Mouse (Mus musculus) layer of hippocampus, adult 2 months (tissue): ENCODE measurements around the gene Hepacam2. TPM values are rescaled to one million over a fixed set of nuclear protein-coding genes. Genes with fewer than 3 reads are reported as not detected.
"Not testable (repeated sequence)": the region's sequence is repeated elsewhere in the genome, so short reads cannot be mapped to it uniquely, and the experiment has no call there.

Experiments
- DNase-seq, 2 experiments: peaks; one replicate each; pipeline ENCODE4 v3.0.0; 2022; ENCODE audit warnings: low spot score in 2 of 2
- H3K27ac ChIP-seq: fragments of 200-600 bp; 2 replicates; pipeline ENCODE4 v1.8.1; 2022
- H3K4me3 ChIP-seq: fragments of 200-600 bp; 2 replicates; pipeline ENCODE4 v1.8.1; 2022; ENCODE audit warnings: mild to moderate bottlenecking
- CTCF ChIP-seq: fragments of 200-600 bp; conservative IDR thresholded peaks from 2 replicates; pipeline ENCODE4 v1.8.1; 2022; ENCODE audit warnings: antibody characterized with exemption, mild to moderate bottlenecking, moderate library complexity
- long read RNA-seq, 2 experiments: library from polyadenylated mRNA; stranded (forward); transcript quantifications; one replicate each; pipeline ENCODE4 v2.0.0; 2021; ENCODE audit warnings: borderline mapping rate in 2 of 2
- total RNA-seq, 2 experiments: library from RNA; stranded (reverse); gene quantifications; 2 replicates each; pipeline ENCODE4 v1.2.3; 2021

The Hepacam2 gene
- under 1 TPM; 0.31 to 0.44 TPM for total RNA-seq
- long read RNA-seq, experiment 1: 0 reads
- long read RNA-seq, experiment 2, partial matches to known transcripts: 0 of 1 reads
- long read RNA-seq, experiment 2, other reads (novel, unspliced or antisense): 1 of 1 reads

GRCm38 (mm10) chr6:3498162-3498848, at the start of gene Hepacam2, which contains the start of gene Vps50:
Hepacam2 (minus strand) TSS chr6:3498298.
Vps50 (plus strand) TSS chr6:3498382.
- DNase-seq: peak; percentile 89 to 96
- peak within 1 kb of the TSS; percentile 79 for H3K27ac ChIP-seq
- peak within 1 kb of the TSS; percentile 81 for H3K4me3 ChIP-seq
- TF ChIP-seq CTCF: no peak; the same call in none of the 2 replicates

- DNase-seq: no peak
- no peak for TF ChIP-seq CTCF
- H3K27ac ChIP-seq: no peak overlapping the region
- H3K4me3 ChIP-seq: no peak overlapping the region
Measured at GRCm38 (mm10) chr6:3544970-3545369, 46.9 kb upstream of the Hepacam2 start.

GRCm38 (mm10) chr6:3543862-3544261, 45.8 kb upstream of the Hepacam2 start:
- TF ChIP-seq CTCF: no peak
- Histone ChIP-seq H3K27ac (no peak overlapping the region), H3K4me3 (no peak overlapping the region)
- DNase-seq: no peak

- no peak for TF ChIP-seq CTCF
- Histone ChIP-seq H3K4me3 (no peak overlapping the region), H3K27ac (no peak overlapping the region)
- DNase-seq: no peak
Measured at GRCm38 (mm10) chr6:3539470-3539869, 41.4 kb upstream of the Hepacam2 start.

GRCm38 (mm10) chr6:3536048-3536447, 38.0 kb upstream of the Hepacam2 start:
- no peak overlapping the region for H3K4me3 ChIP-seq
- TF ChIP-seq CTCF: no peak

GRCm38 (mm10) chr6:3531445-3531844, 33.3 kb upstream of the Hepacam2 start:
- TF ChIP-seq CTCF: no peak
- no peak for DNase-seq
- Histone ChIP-seq H3K27ac (no peak overlapping the region), H3K4me3 (no peak overlapping the region)

More at GRCm38 (mm10) chr6:3536048-3536447, 38.0 kb upstream of the Hepacam2 start:
- H3K27ac ChIP-seq: no peak overlapping the region
- DNase-seq: no peak

GRCm38 (mm10) chr6:3528198-3528597, 30.1 kb upstream of the Hepacam2 start:
- DNase-seq: no peak
- H3K27ac ChIP-seq: no peak overlapping the region
- H3K4me3 ChIP-seq: no peak overlapping the region
- no peak for TF ChIP-seq CTCF

- DNase-seq: no peak
- no peak for TF ChIP-seq CTCF
- H3K27ac ChIP-seq: peak overlapping the region; percentile 79
- no peak overlapping the region for H3K4me3 ChIP-seq
Measured at GRCm38 (mm10) chr6:3512611-3513010, 14.5 kb upstream of the Hepacam2 start.

GRCm38 (mm10) chr6:3511612-3512011, 13.5 kb upstream of the Hepacam2 start:
- H3K27ac ChIP-seq: peak overlapping the region; percentile 79
- peak overlapping the region; percentile 30 for H3K4me3 ChIP-seq
- no peak for TF ChIP-seq CTCF
- DNase-seq: no peak

- no peak for TF ChIP-seq CTCF
- Histone ChIP-seq H3K27ac (peak overlapping the region; percentile 79), H3K4me3 (peak overlapping the region; percentile 30)
- no peak for DNase-seq
Measured at GRCm38 (mm10) chr6:3511116-3511515, 13.0 kb upstream of the Hepacam2 start.

- TF ChIP-seq CTCF: peak; percentile 91
- Histone ChIP-seq H3K4me3 (peak overlapping the region; percentile 31; the same call in 1 of the 2 replicates), H3K27ac (peak overlapping the region; percentile 39)
- peak in 1 of 2 experiments; percentile 44 for DNase-seq
Measured at GRCm38 (mm10) chr6:3509782-3510181, 11.7 kb upstream of the Hepacam2 start.

- H3K27ac ChIP-seq, DNase-seq, H3K4me3 ChIP-seq: not testable (repeated sequence)
Measured at GRCm38 (mm10) chr6:3508151-3508550, 10.1 kb upstream of the Hepacam2 start.

GRCm38 (mm10) chr6:3507078-3507477, 9.0 kb upstream of the Hepacam2 start:
- Histone ChIP-seq H3K27ac (no peak overlapping the region), H3K4me3 (no peak overlapping the region)
- no peak for TF ChIP-seq CTCF
- DNase-seq: no peak

GRCm38 (mm10) chr6:3505289-3505688, 7.2 kb upstream of the Hepacam2 start:
- no peak for DNase-seq
- no peak for TF ChIP-seq CTCF
- Histone ChIP-seq H3K4me3 (no peak overlapping the region), H3K27ac (no peak overlapping the region)
